Mouse (Mus musculus) mesoderm, embryonic 11.5 days (tissue): ENCODE data around the gene Slc22a22.

Experiments
- DNase-seq: peaks from one replicate; pipeline ENCODE4 v3.0.0-alpha.2; 2012; ENCODE audit warnings: low read depth, low spot score

The Slc22a22 gene

DNA sequence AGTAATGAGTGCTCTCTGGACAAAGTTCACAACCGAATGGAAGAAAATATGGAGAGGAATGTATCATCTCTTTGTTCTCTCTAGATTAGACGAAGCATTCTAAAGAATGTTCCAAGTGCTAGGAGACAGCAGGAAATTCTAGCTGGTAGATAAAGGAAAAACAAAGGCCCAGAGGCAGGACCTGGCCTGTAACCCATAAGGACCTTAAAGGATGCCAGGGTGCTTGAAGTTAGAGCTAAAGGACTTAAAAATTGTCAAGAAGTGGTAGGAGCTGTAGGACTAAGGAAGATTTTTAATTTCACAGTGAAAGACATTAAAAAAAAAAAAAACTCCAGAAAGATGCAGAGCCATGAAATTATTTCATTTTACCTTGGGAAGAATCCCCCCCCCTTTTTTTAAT lies at the start of gene Slc22a22:
Gene Slc22a22 (minus strand): TSS at position 101 of the 400 bp plus-strand sequence.
- no peak for DNase-seq

- DNase-seq, result peak; percentile 47
Observed at GRCm38 (mm10) chr15:57523510-57524298, 46.3 kb upstream of the Slc22a22 start.

DNA sequence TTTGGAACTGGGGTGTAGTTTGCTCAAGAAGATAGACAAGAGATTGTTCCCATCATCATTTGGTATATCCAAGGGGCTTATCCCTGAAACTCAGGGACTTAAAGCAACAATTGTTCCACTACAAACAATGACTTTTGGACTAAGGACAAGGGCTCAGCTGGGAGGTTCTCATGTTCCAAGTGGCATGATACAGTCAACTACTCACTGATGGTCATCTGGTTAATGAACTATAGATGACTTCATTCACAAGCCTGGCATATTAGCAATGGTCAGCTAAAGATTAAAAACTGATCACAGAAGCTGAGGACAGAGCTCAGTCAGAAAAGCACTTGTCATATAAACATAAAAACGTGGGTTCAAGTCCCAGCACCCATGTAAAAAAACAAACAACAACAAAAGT lies 44.7 kb upstream of the Slc22a22 start:
- no peak for DNase-seq

DNA sequence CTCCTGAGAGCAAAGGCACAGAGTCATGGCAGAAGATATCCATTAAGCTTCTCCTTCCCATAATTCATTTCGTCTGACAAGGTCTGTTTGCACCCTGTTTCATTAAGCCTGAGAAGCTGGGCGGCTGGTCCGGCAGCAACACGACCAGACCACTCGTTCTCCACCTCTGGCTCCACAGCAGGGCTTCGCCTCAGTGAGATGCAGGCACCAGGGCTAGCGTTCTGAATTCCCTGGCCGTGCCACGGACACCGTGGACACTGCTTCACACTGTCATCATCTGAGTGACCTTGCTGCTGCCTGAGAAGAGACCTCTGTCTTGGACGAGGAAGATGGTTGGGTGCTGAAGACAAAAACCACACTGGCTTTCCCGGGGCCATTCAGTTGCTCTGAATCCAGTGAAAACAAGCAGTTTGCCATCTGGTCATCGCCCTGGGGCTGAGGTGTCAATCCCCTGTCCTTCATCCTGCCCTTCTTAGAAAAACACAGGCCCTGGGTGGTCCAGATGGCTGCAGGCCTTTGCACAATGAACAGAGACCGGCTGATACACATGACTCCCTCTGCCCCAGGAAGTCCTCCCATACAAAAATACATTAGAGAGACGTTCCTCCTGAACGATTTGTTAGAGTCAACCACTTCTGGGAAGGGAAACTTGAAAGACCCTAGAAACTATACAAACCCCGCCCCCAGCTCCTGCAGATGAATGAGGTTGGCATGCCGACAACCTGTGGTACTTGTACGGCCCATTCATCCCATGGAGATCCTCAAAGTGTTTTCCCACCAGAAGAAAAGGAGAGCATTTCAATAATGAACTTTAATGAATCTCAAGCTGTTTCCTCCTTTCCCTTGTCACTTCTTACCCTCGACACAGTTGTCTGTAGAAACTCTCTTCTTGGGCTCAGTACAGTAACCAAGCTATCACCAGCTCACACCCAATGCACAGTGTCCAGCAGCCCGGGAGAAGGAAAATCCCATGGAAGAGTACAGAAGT lies 32.1 kb upstream of the Slc22a22 start:
- peak; percentile 82 for DNase-seq

DNA sequence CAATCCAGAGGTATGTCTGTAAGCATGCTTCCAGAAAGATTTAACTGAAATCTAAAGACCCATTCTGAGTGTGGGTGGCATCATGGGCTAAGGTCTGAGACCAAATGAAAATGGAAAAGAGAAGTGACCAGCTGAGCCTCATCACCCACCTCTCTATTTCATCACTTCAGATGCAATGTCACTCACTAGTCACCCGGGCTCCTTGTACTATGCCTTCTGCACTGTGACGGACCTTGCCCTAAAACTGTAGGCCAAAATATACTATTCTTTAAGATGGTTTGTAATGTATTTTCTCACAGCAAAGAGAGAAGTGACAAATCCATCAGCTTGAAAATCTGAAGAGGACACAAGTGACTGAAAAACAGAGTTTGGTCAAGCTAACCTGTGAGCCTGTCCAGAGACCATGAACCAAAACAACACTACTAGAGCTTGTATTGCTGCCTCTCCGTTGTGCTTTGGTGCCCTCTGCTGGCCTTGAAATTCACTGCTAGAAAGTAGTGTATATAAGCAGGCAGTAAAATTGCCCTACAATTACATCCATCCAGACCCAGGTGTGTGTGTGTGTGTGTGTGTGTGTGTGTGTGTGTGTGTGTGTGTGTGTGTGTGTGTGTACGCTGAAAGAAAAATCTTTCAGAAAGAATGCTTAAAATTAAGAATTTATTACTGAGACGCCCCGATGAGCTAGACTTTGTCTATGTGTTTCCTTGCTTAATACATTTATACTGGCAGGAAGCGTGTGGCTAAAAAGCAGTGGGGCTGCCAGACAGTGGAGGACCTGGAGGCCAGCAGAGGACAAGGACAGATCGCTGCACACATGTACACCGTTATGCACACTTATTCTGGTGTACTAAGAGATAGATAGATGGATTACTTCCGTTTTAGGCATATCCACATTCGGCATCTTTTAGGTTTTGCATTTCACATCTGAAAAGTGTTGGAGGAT lies 31.1 kb upstream of the Slc22a22 start:
- DNase-seq, result peak; percentile 87

DNA sequence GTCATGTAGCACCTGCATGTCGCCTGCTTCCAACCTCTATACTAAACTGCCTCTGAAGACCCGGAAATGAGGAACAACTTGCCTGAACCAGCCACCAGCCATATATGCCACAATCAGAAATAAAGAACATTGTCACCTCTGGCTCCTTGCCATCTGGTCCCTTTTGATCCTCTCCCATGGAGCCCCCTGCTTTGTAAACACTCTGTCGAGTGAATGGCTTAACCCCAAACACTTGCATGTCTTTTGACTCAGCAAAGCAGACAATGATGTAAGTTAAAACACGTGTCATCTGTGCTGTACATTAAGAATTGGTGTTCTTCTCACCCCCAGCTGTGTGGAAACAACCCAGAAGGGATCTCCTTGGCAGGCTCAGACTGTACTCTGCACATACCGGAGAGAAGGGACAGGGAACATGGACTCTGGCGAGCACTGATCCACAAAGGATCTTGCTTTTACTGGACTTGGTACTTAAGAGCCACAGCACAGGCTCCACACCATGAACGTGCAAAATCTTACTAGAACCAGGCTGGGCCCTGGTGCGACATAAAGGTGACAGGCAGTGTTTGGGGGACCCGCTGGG lies 26.8 kb upstream of the Slc22a22 start:
- DNase-seq, result no peak

GRCm38 (mm10) chr15:57503656-57504055 lies 26.2 kb upstream of the Slc22a22 start:
- no peak for DNase-seq

- no peak for DNase-seq
Observed at GRCm38 (mm10) chr15:57501559-57501958, 24.1 kb upstream of the Slc22a22 start.

GRCm38 (mm10) chr15:57496106-57496505 lies 18.7 kb upstream of the Slc22a22 start:
- no peak for DNase-seq

DNA sequence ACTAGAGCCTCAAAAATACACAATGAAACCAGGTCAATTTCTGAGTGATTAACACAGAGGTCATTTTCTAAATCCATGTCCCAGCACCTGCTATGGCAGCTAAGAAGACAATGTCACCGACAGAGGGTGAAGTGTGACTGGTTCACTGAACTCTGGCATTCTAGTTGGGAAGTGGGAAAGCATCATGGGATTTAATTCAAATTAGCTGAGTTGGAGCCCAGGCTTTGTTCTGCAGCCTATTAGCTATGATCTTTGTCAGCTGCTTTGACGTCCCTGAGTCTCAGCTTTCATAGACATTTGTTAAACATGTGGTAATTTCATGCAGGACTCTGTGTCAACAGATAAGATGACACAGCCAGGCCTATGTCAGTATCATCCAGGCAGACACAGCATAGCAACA lies 5.1 kb upstream of the Slc22a22 start:
- DNase-seq, result no peak

GRCm38 (mm10) chr15:57471648-57472047 lies 5.8 kb downstream of the Slc22a22 start:
- peak; percentile 48 for DNase-seq

DNA sequence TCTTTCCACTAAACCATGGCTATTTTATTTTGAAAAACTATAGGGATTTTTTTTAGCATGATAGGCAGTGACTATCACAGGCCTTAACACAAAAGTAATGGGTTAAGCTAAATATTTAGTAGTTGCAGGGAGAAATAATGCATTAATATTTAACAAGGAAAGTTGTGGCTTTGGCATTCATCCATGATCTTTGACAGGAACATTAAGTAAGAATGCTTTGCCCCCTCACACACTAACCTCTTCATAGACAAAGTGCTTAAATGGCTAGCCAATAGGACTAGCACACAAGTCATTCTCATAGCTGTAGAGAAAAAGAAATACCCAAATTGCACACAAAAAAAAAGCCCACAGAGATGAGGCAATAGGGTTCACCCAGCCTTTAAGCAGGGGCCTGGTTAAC lies 11.4 kb downstream of the Slc22a22 start:
- DNase-seq, result no peak

DNA sequence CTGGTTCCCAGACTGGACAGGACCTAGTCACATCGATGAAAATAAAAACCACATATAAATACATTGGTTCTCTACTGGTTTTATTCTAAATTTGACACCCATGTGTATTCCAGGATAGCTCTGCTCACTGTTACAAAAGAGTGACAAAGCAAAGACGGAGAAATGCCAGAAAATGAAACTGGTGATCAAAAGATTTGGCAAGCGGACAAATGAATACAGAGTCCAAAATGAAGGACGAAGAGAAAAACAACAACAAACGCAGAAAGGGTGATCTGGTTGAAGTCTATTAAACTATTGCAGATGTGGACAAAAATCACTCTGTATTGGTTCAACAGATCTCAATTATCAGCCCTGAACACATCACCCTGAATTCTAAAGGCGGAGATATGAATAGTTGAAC lies 12.4 kb downstream of the Slc22a22 start:
- DNase-seq, result no peak

DNA sequence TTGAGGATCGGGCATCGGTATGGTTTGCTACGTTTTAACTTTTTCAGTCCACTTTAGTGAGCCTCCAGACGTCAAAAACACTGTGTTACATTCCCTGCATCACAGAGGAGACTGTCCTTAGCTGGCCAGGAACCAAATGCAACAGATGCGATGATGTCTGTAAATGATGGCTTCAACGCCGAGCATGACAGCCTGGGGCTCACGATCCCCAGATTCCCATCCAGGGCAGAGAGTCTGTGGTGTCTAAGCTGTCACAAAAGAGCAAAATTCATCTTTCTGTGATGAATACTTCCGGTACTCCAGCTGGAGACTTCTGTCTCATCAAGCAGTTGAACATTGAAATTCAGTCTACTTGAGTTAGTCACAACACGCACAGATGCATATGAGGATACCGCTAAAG lies 13.4 kb downstream of the Slc22a22 start:
- no peak for DNase-seq

DNA sequence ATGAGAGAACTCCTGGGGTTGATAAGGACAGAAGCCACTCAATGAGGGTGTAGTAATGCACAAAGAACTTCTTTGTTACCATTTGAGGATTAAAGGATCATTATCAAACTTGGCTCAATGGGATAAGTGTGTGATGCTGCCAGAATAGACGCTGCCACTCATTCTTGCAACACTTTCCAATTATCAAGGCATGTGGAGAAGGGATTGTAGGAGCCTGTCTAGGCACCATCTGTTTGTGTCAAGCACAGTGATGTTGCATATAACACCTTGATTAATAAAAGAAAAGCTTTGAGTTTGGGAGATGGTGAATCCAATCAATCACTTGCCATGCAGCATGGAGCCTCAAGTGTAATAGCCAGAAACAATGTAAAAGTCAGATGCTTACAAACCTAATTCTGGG lies 16.1 kb downstream of the Slc22a22 start:
- no peak for DNase-seq

GRCm38 (mm10) chr15:57457374-57457773 lies 20.1 kb downstream of the Slc22a22 start:
- no peak for DNase-seq

- DNase-seq, result no peak
Observed at GRCm38 (mm10) chr15:57434710-57435404, 42.6 kb downstream of the Slc22a22 start.

DNA sequence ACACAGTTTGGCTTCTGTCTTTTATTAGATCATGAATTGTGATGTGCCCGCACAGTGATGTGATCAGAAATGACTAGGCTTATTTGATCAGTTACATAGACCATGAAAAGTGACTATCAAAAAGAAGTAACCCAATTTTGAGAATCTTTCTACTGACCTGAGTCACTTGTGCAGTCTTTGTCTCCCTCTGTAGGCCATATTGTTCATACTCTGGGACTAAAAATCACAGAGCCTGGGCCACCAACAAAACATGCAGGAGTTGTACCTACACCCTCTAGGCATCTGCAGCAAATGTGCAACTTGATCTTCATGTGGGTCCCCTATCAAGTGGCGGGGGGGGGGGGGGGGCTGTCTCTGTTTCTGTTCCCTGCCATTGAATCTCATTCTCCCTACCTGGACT lies 68.9 kb downstream of the Slc22a22 start:
- DNase-seq, result peak; percentile 43

DNA sequence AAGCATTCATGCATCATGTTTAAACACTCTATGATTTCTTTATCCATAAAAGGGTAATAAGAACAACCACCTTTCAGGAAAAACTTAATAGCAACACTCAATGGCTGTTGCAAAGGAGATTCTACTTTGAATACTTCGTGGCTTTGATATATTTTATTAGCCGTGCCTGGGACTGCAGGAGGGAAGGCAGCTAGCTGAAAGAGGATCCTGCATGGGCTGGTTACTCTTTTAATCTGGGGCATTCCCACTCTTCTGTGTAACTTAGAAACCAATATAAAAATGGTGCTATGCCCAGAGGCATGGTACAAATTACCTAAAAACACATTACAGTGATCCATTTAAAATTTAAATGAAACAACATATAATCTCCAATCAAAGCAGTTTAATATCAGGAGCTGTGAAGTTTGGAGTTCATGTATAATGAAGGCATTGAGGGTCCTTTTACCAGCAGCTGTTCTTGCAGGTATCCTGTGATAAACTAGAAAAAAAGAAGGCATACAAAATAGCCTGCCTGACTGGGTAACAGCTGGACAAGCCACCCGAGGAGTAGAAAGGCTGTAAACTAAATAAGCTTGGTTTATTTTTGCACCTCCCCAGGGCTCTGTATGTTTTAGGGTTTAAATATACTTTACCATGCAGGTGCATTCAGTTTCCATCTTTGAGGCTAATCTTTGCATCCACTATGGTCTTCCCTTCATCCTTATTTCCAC lies 78.8 kb downstream of the Slc22a22 start:
- DNase-seq, result no peak

- no peak for DNase-seq
Observed at GRCm38 (mm10) chr15:57394053-57394452, 83.4 kb downstream of the Slc22a22 start.
